Mouse (Mus musculus) kidney, adult 8-10 months (tissue): ENCODE data around the gene Tshr.
"Not testable (repeated sequence)": the region's sequence is repeated elsewhere in the genome, so short reads cannot be mapped to it uniquely, and the experiment has no call there.

ENCODE experiments used
- DNase-seq, 2 experiments: peaks; one replicate each; pipeline ENCODE4 v3.0.0; 2022

Tshr gene

DNA sequence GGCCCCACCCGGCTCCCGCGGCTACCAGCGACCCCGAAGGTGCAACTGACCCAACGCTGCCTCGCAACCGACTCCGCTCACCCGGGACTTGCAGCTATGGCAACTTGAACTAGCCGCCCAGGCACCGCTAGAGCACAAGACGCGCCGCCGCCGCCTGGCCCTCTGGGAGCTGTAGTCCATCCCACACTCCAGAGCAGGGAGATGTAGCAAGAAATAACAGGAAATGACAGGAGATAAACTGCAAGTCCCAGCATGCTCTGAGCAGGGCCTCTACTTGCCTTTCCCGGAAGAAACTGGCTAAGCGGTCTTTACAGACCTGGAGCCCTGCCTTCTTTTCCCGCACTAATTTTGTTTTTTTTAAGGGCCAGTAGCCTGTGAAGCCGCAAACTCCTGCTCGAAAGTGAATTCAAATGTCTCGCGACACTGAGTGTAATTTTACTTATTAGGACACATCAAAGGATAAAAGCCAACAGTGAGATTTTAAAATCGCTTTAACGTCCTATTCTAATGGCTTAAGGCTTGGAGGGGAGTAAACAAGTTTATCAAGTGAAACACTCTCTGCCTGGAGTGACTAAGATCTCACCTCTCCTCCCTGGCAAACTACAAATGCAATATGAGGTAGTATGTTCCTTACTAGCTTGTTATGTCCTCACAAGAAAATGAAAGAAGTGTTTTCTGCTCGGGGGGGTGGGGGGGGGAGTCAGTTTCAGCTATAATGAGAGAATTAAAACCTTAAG is at the start of gene Tshr, which contains the start of gene Cep128:
Gene Tshr, plus strand, starts transcription at position 283 of the 737 bp plus-strand sequence.
Gene Cep128, minus strand, starts transcription at position 129 of the 737 bp plus-strand sequence.
- peak; percentile 94 to 95 for DNase-seq

DNA sequence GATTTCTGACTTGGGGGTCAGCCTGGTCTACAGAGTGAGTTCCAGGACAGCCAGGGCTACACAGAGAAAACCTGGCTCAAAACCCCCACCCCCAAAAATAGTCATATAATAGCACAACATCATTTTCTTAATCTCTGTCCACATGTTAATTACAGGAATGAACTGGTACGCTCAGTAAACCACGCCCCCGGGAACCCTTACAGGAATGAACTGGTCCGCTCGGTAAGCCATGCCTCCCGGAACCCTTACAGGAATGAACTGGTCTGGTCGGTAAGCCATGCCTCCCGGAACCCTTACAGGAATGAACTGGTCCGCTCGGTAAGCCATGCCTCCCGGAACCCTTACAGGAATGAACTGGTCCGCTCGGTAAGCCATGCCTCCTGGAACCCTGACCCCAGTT is 45.7 kb upstream of the Tshr start:
- not testable (repeated sequence) for DNase-seq

DNA sequence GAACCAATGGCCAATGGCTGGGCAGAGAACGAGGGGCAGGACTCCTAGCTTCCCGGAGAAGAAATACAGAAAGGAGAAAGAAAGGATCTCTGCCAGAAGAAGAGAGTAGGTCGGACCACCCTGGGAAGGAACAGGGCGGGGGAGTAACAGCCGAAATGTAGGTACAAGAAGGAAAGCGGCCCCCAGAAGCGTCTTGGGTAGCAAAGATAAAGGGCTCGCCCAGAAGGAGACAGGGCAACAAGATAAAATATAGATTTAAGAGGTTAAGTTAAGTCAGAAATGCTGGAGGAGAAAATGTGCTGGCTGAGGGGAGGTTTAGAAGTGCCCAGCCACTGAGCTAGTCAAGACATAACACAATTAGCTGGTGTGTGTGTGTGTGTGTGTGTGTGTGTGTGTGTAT is 30.6 kb upstream of the Tshr start:
- no peak for DNase-seq

DNA sequence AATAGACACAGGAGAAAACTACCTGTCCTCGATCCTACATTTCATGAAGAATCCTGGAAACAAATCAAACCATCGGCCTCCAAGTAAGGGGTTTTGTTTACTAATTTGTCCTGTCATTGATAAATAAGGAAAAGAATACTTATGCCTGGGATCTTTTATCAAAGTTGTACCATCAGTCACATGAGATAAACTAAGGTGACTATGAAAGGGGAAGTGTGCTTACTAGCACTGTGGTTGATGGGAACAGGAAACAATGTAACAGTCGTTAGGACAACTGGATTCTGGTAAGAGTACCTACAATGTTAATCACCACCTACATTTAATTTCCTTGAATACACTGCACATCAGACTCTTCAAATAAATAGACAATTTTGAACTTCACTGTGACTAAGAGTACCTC is 15.2 kb upstream of the Tshr start:
- DNase-seq = no peak

DNA sequence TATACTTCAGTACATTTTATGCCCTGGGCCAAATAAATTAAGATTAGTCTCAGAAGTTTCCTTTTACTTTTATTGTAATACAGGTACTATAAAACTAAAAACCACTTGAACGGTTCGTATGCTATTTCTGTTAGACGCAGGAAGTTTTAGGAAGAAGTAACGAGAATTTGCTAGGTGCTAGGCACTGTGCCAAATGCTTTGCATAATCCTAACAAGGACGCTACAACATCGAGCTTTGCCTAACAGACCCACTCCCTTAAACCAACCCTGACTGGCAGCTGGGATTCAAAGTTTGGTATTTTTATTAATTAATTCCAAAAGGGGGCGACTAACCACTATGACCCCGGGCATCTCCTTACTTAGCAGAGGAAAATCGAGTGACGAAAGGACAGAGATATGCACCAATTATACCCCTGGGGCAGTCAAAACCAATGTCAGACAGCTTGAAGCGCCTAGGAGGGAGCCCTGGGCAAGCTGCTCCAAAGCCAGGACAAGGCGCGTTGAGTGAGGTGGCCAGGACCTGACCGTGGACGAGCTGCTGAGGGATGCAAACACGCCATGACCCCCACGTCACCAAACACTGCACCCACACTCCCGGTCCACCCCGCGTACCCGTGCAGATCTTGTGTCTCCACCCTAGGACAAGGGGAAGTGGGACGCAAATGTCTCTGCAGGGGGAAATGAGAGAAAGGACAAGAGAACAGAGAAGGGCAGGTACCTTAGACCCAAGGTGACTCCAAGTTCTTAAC is 673 bp upstream of the Tshr start:
- peak in 1 of 2 experiments; percentile 8 for DNase-seq

DNA sequence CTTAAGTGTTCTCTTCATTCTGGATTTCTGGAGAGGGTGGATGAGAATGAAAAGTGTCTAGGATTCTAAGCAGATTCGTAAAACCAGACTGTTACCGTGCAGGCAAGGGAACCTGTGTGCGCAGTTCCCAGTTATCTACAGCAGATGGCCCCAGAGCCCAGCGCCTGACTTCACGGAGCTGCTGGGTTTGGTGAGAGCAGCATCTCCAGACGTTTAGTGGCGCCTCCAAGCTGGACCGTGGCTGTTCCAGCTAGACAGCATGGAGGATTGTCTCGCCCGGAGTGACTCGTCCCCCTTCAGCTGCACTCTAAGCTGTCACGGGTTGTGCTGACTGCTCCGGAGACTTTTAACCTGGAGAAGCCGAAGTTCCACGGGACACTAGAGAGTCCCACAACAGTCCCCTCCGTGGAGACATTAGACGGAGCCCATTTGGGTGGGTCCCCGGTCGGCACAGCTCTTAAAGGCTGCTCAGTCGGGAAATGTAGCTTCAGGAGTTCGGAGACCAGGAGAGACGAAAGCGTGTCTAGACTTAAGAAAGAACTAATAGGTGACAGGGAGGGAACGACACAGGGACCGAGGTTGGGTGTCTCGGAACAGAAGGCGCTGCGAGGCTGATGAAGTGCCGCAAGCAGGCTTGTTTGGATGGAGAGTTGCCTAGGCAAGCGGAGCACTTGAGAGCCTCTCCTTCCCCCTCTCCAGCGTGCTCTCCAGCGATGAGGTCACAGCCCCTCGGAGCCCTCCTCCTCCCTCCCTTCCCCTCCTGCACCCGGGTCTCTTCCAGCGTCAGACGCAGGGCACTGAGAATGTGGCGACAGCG is 16.1 kb downstream of the Tshr start:
- peak; percentile 51 to 77 for DNase-seq

DNA sequence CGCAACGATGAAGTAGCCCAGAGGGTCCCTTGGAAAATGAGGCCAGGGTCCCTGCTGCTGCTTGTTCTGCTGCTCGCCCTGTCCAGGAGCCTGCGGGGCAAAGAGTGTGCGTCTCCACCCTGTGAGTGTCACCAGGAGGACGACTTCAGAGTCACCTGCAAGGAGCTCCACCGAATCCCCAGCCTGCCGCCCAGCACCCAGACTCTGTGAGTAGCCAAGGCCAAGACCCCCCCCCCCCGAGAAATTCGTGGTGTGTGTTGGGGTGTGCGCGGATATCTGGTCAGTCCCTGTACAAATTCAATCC is 16.6 kb downstream of the Tshr start:
- DNase-seq = no peak

DNA sequence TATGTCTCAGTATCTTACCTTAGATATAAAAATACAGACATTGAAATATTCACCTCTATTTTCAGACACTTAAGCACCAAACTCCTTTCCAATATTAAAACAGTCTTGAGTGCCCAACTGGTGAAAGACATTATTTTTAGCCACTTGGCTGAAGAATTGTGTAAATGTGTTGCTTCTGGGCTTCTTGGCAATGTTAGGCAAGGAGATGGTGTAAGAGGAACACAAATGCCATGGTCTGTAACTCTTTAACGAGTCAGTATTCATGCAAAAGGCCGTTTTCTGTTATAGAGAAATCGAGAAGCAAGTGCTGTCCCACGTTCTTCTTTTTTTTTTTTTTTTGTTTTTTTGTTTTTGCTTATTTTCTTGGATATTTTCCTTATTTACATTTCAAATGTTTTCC is 25.9 kb downstream of the Tshr start:
- DNase-seq = no peak

DNA sequence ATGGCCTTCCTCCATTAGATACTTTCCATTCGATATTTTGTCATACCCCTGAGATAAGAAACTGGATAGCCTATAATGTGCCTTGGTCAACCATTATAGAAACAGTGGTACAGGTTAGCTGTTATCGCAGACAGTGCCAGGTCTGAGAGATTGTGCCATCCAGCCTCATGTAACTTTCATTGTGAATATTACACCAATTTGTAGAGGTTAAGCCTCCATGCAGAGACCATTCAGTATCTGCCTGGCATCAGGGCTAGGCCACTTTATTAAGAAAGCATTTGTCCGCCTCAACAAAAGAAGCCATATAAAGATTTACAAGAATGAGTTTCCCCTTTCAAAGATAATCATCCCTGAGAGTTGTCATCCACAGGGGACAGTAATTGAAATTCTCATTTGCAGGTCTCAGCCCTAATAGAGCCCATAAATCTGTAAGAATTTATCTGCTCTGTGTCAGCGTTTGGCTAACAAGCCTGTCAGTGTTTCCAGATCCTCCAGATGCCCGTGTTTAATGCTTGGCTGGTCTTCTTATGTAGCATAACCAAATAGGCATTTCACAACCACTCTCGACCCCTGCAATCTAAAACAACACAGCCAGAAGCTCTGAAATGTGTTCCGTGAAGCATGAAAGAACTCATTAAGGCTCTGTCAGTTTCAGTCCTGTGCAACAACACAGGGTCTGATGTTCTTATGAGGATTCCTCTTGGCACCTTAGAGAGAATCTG is 28.3 kb downstream of the Tshr start:
- DNase-seq = peak in 1 of 2 experiments; percentile 25

DNA sequence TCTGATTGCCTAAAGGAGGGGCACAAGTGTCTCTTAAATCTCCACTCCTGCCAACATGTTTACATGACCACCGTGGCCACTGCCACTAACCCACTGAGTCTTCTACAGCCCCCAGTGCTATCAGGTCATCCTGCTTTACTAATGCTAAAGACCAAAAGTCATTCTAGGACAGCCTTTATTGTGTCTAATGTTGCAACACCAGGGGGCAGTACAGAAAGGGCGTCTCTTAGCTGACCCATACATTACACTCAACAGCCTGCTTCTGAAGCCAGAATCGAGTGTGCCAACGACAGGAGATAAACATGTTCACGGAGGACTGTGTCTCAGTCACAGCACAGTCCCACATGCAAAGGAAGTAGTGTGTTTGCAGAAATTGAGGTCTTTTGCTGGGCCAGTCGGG is 30.7 kb downstream of the Tshr start:
- no peak for DNase-seq

DNA sequence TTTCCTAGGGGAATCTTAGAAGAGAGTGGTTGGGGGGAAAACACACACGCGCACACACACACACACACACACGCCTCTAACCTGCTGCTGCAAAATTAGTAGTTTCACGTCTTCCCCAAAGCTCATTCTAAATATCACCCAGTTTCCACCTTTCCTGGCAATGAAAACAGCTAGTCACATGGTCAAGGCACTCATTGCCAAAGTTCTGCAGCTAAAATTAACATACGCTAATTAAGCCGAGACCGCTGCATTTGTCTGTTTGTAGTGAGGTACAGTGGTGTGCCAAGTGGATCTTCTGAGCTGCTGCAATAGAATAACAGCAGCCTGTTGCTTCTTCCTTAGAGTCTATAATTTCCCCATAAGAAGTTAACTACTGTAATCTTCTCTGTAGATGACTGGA is 32.5 kb downstream of the Tshr start:
- peak in 1 of 2 experiments; percentile 20 for DNase-seq

DNA sequence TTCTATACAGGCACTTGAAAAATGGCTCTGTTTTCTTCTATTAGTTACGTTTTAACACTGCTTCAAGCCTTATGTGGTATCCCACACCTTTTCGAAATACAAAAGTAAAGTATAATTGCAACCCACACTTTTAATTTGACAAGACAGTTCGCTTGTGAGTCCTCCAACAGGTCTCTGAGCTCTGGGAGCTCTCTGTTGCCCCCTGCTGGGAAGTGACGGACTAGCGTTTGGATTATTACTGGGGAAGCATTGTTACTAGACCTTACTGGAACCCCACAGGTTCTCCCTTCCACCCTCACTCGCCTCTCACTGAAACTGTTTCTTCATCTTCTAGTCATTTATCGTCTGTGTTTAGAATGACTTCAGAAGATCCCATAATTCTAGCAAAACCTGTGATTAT is 34.4 kb downstream of the Tshr start:
- DNase-seq = peak; percentile 38 to 83

DNA sequence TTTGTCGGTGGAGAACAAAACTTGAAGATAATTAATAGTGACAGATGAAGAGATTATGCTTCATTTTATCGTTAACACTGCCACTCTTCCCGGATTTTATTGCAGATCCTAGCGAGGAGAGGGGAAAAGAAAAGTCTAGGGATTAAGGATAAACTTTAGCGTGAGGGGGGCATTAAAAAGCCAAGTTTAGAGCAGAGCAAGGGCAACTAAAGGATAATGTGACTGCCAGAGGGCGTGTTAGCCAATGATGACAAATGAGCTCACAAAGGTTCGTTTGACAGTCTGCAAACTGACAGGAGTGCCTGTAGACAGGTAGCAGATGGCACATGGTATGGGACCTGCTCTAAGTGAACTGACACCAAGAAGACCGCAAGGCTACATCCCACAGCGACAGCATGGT is 36.9 kb downstream of the Tshr start:
- DNase-seq = no peak

DNA sequence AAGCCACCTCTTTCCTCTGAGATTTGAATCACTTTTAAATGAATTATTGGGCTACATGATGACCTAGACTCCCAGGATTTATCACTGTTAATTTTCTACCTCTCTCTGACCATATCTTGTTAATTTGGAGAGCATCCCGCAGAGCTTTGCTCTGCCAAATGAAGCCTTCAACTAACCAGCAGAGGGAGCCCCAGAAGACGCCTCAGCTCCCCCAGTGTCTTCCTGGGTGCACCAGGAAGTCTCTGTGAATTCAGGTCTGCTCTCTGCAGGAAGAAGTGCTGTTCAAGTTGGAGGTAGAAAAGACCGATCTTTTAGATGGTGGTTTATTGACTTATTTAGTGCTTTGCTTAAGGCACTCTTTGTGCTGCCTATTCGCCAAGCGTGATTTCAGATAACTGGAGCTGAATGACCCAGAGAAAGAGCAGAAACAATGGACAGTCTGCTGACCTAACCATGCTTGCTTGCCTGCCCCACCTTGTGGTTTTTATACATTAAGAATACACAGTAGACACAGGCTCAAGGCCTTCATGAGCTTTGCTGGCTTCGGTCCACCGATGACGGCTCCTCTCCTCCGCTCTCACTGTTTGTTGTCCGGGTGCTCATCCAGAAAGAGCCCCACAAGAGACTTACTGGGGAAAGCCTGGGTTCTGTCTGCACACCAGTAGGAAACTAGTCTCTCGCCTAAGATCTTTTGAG is 38.9 kb downstream of the Tshr start:
- DNase-seq = peak in 1 of 2 experiments; percentile 30

DNA sequence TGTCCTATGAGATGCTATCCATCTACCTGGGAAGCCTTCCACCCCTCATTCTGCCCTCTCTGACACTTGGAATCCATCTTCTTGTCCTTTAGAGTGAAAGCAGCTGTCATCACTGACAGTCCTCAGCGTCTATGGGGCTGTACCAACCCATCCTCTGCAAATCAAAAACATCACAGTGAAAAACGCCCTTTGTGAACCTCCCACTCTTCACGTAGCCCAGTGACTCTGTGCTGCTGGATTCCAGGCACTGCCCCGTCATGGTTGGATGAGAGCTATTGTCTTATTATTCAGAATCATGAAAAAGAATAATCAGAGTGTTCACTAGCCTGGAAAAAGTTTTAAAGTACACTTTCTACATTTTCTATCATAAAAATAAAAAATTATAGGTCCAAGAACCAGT is 42.1 kb downstream of the Tshr start:
- DNase-seq = no peak

DNA sequence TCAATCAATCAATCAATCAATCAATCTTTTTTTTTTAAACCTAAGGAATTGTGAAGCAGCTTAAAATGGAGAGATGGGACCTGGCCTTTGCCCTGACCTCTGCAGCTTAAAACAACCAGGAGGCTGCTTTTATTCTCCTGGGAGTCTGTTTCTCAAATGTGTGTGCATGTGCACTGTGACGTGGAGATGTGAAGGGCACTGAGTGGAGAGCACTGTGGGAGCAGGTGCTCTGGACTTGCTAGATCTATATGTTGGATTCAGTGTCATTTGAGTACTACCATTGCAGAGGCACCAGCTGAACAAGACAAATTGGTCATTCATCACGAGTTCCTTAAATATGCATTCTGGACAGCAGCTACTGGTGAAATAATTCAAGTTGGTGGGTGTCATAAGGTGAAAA is 42.8 kb downstream of the Tshr start:
- no peak for DNase-seq

DNA sequence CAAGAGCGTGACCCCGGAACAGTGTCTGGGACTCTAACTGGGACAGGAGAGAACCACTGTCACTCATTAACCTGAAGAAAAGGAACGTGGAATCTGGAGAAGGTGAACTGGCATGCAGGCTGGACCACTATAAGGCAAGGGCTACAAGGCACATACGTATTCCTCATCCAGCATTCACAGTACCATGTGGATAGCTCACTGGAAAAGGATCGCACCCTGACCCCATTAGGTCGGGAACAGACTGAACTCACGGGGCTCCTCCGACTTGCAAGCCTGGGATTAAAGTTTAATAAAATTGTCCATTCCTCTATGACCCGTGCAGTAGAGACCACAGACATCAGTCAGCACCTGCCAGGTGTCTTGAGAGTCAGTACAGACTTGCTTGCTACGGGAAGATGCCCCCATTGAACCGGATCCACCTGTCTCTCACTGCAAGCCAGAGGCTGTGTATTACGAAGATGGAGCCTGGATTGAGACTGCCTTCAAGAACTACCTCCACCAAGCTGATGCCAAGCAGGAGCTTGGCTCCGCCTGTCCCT is 97.9 kb downstream of the Tshr start:
- DNase-seq = peak; percentile 45 to 68

DNA sequence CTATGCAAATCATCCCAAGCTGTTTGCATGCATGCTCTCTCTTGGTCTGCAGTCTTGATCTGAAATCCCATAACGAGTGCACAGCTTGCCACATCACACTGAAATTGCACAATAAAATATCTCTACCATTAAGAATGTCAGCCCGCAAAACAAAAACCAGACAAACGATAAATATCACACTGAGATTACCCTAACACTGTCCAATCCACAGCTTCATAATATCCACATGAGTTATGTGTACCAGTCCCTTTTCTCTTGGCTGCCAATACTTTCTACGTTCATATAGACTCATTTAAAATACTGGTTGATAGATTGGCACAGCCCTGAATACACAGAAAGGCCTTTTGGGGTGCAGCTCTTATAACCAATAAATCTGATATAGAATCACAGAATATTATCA is 102.0 kb downstream of the Tshr start:
- no peak for DNase-seq

DNA sequence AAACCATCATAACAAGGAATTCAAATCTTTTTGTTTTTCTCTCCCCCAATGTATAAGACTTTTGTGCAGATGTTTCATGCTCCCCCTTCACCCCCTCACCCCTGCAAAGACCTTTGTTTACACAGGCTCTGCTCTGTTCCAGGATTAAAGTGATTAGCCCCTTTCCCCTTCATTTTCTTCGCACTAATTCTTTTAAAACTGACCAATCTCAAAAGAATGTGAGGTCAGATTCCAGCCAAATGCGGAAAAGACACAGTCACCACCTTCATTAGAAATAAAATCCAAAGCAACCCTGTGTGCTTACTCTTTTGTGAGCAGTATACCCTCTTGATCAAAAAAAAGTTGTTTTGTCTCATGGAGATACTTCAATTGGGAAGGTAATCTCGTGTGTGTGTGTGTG is 104.0 kb downstream of the Tshr start:
- DNase-seq = no peak

DNA sequence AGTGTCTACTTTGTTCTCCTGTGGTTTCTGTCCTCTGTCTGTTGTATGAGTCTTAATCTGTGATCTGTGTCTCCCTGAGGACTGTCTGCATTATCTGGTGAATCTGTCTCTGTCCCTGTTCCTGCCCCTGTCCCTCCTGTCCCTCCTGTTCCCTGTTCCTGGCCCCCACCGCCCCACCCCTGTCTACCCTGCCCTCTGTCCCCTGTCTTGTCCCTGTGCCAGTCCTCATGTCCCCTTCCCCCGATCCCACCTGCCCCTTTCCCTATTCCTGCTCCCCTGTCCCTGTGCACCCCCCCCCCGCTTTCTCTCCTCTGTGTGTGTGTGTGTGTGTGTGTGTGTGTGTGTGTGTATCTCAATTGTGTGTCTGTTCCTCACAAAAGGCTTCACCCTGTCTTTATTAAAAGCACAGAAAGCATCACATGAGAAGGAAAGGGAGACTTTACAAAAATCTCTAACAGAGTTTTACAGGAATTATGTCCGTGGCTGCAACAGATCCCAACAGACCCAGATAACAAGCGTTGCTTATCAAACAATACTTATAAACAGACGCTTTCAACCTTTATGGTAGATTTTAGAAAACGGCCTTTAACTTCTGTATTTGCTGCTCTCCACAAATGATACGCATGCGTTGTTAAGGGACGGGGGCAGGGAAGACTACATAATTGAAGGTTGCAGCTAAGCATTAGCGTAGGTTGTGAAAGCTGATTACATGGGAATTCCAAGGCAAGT is 111.3 kb downstream of the Tshr start:
- DNase-seq = no peak

DNA sequence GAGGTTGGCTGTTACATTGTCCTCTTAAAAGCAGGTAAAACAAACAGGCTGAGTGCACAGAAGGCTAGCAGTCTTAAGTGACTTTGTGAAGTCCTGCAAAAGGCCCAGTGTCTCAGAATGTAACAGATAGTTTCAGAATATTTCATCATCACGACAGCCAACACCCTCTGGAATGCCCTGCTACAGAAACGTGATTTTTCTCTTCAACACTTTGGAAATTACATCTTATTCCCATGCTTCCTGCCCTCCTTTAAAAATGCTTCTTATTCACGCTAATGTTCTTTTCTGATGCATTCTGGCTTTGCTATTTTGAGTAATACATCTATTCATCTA is 111.8 kb downstream of the Tshr start:
- no peak for DNase-seq

DNA sequence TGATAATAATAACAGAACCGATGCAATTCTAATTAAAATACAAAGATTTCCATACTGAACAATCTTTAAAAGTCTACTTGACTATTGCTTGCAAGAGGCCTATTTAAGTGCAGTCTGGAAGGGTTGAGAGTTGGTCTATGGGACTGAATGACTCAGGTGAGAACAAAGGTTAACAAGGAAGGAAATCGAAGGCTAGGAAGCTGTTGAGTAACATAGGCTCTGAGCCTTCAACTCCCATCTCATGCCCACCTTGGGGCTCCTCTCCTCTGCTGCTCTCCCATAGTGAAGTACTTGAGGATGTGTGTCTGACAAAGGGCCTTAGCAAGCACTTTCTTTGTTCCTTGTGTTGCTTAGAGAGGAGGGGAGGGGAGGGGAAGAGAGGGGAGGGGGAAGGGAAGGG is 116.1 kb downstream of the Tshr start:
- DNase-seq = no peak
